Mouse (Mus musculus) CD4-positive helper T cell, adult 2 months (primary cell): ENCODE data around the gene Polr3b.

ENCODE experiments used
- DNase-seq: peaks from one replicate; pipeline ENCODE4 v3.0.0-alpha.2; 2012; ENCODE audit warnings: low read depth, missing footprints, low spot score

The Polr3b gene

GRCm38 (mm10) chr10:84662138-84662537, 40.0 kb downstream of the Polr3b start:
- no peak for DNase-seq

GRCm38 (mm10) chr10:84665713-84666260, 43.7 kb downstream of the Polr3b start:
- DNase-seq: no peak

DNA sequence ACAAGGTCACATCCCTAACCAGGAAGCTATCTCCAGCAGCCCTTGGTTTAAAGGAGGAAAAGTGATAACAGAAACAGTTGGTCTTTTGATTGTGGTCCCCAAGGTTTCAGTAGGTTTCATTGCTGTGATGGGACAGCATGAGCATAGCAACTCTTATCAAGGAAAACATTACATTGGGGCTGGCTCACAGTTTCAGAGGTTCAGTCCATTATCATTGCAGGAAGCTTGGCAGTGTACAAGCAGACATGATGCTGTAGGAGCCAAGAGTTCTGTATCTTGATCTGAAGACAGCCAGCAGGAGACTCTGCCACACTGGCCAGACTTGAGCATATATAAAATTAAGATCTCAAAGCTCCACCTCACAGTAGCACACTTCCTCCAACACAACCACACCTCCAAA, 53.6 kb downstream of the Polr3b start:
- DNase-seq: no peak

DNA sequence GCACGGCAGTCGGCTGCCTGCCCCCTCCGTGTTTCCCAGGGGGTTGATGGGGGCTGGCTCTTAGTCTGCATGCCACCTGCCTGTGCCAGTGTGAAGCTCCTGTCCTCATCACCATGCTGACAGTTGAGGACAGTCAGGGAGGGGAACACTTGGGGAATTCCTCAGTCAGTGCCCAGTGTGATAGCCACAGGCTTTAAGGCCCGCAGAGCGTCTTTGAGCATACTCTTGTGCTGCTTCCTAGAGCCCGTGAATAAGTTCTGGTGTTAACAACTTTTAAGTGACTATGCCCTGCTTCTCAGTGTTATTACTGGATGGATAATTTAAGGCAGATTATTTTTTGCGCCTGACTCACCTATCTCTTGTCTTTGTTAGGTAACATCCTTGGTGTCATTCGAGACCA, 54.4 kb downstream of the Polr3b start:
- no peak for DNase-seq

DNA sequence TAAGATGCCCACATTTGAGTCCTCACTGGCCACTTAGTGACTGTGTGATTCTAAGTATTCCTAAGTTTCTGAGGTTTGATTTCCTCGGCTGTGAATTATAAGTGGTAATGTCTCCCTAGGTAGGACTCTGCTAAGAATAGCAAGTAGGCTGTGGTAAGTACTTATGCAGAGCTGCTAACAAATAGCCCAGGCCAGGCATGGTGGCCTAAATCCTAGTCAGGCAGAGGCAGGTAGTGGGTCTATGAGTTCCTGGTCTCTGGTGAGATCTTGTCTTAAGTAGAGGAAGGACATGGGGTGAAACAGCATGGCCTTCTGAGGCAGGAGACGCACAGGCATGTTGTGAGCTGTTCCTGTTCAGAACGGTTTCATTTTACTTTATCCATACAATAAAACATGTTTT, 55.8 kb downstream of the Polr3b start:
- DNase-seq: no peak

- DNase-seq: no peak
Measured at GRCm38 (mm10) chr10:84678441-84678840, 56.3 kb downstream of the Polr3b start.

GRCm38 (mm10) chr10:84685444-84686121, 63.5 kb downstream of the Polr3b start:
- no peak for DNase-seq

- no peak for DNase-seq
Measured at GRCm38 (mm10) chr10:84686122-84686497, 64.0 kb downstream of the Polr3b start.

GRCm38 (mm10) chr10:84686705-84687104, 64.6 kb downstream of the Polr3b start:
- no peak for DNase-seq

GRCm38 (mm10) chr10:84687736-84688135, 65.6 kb downstream of the Polr3b start:
- no peak for DNase-seq

- DNase-seq: no peak
Measured at GRCm38 (mm10) chr10:84689846-84690245, 67.8 kb downstream of the Polr3b start.

DNA sequence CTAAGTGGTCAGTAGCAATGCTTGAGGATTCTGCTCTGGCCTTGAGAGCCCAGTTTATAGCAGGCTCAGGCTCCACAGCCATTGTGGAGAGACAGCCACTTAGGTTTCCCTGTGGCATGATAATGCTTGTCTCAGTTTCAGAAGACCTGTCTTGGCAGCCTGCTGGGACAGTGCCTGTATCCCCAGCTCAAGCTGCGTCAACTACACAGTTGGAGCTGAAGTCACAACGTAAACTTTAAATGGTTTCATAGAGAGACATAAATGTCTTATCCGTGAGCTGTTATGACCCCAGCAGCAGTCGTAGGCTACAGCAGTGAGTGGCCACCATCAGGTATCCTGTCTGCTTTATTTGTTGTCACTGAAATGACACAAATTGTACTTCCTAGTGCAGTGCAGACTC, 68.7 kb downstream of the Polr3b start:
- DNase-seq: no peak

DNA sequence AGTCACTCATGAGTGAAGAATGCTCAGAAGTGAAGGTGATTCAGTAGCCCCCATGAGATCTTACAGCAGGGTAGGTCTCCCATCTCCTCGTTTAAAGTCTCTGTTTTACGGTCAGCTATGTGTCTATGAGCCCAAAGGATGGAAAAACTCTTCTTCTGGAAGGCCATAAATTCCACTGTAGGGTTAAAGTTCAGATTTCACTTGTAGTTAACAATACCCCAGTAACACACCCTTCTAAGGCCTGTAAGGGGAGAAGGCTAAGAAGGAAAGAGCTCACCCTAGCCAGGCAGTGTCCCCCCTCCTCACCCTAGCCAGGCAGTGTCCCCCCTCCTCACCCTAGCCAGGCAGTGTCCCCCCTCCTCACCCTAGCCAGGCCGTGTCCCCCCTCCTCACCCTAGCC, 69.6 kb downstream of the Polr3b start:
- no peak for DNase-seq

DNA sequence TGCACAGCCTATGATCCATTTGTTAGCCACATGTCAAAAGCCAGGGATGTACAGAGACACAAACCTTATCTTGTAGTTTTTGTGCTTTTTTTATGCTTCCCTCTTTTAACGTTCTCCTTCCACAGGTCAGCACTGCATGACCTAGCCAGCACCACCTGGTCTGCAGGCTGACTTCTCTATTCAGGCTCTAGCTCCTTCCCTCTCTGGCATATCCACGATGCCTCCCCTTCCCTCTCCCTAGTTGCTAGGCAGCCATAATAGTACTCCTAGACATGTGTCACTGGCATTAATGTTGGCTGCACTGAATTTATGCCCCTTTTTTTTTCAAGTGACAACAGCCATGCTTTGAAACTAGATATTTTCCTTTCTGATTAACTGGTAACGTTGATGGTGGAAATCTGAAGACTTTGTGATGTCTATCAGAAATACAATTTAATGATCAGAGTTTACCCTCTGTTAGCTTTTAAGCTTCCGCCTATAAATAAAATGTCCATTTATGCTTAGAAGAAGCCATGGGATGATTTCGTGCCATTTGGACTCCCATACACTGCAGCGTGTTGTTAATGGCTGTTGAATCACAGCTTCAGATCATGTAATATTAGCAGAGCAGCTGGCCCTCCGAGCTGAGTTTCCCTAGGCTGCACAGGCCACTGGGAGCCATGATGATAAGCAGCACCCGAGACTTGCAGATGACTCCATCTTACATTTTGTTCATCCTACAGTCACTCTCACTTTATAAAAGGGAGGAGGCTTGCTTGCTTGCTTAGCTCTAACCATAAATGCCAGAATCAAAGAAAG, 71.9 kb downstream of the Polr3b start:
- no peak for DNase-seq

DNA sequence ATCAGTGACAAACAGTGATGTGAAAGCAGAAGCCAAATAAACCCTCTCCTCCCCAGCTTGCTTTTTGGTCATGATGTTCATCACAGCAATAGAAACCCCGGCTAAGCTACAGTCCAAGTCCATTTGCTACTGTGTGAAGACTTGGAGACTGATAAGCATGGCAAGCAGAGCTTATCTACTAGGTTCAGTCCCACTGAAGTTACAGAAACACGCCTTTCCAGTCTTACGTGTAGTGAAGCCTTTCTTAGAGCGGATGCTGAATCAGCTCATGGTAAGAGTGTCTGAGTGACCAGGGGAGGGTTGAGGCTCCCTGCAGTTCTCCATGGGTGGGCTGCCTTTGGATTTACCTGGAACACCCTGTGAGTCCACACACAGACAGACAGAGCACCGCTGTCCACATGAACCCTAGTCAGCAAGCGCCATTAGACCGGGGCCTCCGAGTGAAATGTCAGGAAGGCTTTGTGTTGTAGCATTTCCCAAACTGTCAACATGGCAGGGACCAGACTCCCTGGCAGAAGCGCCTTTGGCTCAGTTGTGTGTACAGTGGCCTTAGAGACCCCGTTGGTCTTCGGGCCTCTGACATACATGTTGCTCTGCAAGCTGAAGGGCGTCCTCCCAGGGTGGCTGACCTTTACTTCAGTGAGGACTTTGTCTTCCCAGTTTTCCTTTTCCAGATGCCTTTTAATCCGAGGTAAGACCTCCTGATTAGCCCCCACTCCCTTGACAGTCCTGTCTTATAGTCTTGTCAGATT, 78.3 kb downstream of the Polr3b start:
- no peak for DNase-seq

GRCm38 (mm10) chr10:84701110-84701509, 79.0 kb downstream of the Polr3b start:
- peak; percentile 51 for DNase-seq

GRCm38 (mm10) chr10:84702115-84702514, 80.0 kb downstream of the Polr3b start:
- no peak for DNase-seq

DNA sequence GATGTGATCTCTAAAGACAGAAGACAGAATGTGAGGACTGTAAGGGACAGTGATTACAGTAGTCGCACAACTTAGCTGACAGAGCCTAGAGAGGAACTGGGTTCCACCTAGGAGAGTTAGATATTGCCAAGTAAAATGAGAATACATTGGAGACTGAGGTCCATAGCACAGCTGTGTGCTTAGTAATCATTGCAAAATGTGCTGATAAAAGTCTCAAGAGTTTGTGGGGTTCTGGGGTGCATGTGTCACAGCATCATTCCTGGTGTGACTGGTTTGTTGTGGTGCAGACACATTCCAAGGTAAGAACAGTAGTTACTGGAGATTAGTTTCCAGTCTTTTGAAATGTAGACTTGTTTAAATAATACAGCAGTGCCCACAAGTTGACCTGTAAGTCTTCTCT, 82.5 kb downstream of the Polr3b start:
- DNase-seq: no peak

- peak; percentile 24 for DNase-seq
Measured at GRCm38 (mm10) chr10:84705234-84705633, 83.1 kb downstream of the Polr3b start.

- no peak for DNase-seq
Measured at GRCm38 (mm10) chr10:84706543-84706942, 84.5 kb downstream of the Polr3b start.

- no peak for DNase-seq
Measured at GRCm38 (mm10) chr10:84707226-84707625, 85.1 kb downstream of the Polr3b start.
